Mouse (Mus musculus) inflammation-experienced regulatory T-cells, adult 6 months (primary cell): Measurements from ENCODE around the gene Pcbp3. TPM values are rescaled to one million over a fixed set of nuclear protein-coding genes. Genes with fewer than 3 reads are reported as not detected.
A peak's percentile ranks its signal among the peaks of the same experiment; 100 is the strongest.
"Not testable (repeated sequence)": the region's sequence is repeated elsewhere in the genome, so short reads cannot be mapped to it uniquely, and the experiment has no call there.

Source experiments
- ATAC-seq: one replicate; pipeline ENCODE4 v1.8.0; 2017
- polyA plus RNA-seq, 3 experiments: library from polyadenylated mRNA; unstranded; fragments of 100-300 nt; shearing (Covaris generic); gene quantifications; one replicate each; pipeline ENCODE4 v1.2.1; 2017

Gene Pcbp3
- polyA plus RNA-seq: 1 to 10 TPM; 4.5 to 8.6 (median 6.0) TPM

DNA sequence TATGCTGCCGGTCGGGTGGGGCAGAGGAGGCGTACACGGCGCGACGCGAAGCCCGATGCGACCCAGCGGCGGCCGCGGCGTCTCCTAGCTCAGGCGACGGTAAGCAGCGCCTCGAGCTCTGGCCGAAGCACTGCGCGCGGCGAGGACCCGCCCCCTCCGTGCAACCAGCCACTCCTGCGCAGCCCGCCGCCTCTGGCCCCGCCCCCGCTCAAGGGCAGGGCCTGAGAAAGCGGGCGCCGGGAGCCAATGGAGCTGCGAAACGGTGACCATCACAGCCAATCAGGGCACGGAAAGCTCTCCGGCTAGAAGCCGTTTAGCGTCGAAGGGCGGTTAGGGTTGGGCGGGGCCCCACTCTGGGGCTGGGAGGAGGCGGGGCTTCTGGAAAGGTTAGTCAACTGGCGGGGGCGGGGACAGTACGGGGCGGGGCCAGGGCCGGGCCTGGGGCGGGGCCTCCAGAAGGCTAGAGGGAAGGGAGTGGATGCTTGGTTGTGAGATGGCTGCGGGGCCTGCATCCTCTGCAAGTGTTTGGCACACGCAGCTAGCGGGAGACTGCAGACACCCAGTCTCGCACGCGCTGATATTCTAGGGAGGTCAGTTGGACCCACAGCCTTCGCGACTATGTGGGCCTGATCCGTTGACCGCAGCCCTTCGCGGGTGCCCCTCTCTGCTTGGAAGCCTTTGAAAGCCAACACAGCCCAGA lies at the start of gene Pcbp3:
TSS of gene Pcbp3 (minus strand) at position 98 of the 700 bp plus-strand sequence.
- peak; percentile 97 for ATAC-seq

DNA sequence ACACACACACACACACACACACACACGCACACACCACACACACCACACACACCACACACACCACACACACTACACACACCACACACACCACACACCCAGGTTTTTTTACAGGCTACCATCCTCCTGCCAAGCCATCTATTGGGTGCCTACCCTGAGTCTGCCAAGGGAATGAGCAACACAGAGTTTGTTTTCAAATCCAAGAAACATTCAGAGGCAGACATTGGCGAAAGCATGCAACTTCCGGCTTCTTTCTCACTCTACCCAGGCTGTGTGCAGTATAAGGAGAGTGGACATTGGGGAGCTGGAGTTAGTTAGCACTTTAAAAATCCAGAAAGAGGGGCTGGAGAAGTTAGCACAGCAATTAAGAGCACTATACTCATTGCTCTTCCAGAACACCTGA lies 47.0 kb upstream of the Pcbp3 start:
- ATAC-seq: no peak

DNA sequence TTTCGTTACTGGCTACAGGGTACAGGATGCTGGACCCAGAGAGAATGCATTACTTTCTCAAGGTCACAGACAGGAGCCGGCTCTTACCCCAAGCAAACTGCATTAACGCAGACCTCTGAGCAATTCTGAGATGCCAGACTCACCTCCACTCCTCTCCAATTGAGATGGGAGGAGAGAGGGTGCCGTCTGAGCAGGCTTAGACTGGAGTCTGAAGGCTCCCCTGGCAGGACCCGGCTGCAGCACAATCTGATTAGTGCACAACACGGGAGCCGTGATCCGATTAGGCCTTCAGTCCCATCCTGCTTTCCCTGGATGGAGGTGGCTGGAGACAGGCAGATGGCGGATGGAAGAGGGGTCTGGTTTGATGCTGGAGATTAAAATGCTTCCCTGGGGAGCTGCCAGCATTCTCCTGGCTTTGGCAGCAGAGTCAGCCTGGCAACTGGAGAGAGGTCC lies 46.4 kb upstream of the Pcbp3 start:
- no peak for ATAC-seq

DNA sequence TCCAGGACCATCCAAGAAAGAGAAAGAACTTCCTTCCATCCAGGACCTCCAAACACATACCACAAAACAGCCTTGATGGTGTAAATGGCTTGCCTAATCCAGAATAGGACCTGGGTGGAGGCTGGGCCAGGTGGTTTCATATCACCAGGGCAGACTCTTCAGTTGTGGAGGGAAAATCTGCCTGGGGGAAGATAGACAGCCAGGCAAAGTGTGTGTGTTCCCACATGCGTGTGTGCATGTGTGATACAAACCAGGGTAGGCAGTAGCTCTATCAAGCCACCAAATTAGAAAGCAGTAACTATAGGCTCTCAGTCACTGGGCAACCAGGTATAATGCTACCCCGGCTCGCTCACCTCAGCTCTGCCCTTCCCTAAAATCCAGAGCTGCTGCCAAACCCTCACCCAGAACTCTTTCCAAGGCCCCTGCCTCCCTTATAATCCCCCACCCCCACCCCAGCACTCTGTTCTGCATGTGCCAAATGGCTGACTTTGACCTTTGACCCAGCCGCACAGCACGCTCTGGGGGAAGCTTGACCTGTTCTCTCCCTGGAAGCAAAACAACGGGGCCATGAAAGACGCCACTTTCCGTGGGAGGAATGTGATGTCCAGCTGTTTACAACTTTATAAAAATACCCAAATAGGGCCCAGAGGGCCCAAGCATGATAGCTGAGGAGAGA lies 45.9 kb upstream of the Pcbp3 start:
- no peak for ATAC-seq

DNA sequence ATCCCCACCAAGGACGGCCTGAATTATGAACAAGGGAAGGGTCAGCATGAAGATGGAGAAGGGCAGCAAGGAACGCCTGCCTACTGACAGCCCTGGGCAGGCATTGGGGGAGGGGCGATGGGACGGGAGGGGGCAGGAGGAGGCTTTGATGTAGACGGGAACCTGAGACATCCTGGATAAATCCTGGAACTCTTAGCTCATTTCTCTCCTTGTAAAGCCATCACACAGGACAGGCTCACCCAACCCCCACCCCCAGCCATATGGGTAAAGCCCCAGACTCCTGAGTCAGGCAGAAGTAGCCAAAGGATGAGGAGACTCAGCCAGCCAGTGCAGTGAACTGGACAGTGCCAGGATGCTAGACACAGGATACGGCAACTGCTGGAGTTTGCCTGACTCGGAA lies 43.2 kb upstream of the Pcbp3 start:
- ATAC-seq: no peak

DNA sequence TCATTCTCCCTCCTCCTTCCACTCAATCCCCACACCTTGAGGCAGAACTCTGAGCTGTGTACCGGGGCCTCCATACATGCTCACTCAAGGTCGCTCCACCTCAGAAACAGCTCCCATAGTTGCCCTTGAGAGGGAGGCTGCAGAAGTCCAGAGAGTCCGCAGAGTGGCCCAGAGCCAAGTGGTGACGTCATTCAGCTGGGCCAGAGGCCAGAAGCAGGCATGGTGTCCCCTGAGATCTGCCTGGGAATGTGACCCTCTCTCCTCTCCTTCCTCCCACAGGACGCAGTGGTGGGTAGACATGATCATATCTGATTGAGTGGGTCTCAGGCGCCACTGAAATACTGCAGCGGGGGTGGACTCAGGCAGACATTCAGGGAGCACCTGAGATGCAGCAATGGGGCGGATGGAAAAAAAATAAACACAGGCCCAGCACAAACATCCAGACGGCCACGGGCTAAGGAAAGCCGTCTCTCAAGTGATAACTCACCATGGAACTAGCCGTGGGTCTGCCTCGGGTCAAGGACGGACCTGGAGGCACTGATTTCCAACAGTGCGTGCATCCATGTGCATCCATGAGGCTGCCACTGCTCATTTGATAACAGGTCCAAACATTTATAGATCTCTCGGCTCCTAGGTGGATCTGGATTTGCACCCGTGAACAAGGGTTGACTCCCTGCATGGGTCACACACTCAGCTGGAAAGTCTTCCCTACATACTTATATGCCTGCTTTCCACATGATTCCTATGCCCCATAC lies 36.2 kb upstream of the Pcbp3 start:
- no peak for ATAC-seq

DNA sequence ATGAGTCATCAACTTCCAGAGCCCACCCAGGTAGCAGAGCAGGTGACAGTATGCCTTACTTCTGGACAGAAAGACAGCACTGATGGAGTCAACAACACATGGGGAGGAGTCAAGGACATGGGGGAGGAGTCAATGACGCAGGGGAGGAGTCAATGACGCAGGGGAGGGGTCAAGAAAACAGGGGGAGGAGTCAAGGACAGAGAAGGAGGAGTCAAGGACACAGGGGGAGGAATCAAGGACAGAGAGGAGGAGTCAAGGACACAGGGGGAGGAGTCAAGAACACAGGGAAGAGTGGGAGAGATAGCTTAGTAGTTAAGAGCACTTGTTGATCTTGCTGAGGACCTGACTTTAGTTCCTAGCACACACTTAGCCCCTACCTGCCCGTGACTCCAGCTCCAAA lies 30.8 kb upstream of the Pcbp3 start:
- ATAC-seq: no peak

DNA sequence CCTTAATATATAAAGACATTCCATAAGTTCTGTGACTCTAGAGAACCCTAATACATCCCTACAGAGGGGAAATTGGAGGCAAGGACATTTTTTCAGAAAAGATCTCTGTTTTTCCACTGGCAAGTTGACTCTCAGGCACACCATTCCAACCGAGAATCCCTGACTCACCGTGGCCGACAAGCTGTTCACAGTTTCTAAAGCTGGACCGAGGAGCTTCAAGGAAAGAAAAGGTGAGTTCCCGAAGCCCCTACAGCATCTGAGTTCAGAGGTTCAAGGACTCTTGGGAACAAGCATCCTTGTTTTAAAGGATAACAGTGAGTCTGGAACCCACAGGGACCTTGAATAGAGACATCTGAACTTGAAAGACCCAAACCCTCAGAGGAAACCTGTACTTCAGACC lies 26.9 kb upstream of the Pcbp3 start:
- no peak for ATAC-seq

DNA sequence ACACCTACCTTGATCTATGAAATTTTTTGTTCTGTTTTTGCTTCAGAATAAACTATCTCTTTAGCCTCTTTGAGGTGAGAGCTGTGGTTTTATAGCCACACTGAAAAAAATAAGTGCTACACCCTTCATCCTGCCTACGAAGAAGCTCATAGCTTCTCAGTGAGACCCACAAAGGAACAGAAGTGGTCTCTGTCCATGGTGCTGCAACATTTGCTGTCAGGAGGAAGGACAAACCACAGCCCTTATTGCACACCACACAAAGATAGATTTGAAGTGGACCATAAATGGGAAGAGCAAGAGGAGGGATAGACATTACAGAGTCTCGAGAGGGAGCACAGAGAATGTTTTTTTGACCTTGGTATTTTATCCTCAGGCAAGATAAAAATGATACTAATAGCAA lies 16.4 kb upstream of the Pcbp3 start:
- no peak for ATAC-seq

DNA sequence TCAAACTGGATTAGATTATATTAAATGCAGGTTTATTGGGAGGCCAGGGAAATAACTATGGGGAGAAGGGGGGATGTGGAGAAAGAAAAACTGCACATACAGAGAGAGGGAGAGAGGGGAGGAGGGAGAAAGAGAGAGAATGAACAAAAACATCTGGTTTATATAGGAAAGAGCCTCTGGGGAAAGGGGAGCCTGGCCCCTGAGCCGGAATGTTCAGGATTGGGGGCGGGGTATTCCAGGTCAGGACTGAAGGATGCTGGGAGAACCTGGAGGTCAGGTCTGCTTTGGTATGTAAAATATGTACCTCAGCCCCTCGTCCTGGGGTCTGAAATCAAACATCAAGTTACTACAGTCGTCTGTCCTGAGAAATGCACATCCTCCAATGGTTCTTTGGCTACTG lies 15.0 kb upstream of the Pcbp3 start:
- no peak for ATAC-seq

DNA sequence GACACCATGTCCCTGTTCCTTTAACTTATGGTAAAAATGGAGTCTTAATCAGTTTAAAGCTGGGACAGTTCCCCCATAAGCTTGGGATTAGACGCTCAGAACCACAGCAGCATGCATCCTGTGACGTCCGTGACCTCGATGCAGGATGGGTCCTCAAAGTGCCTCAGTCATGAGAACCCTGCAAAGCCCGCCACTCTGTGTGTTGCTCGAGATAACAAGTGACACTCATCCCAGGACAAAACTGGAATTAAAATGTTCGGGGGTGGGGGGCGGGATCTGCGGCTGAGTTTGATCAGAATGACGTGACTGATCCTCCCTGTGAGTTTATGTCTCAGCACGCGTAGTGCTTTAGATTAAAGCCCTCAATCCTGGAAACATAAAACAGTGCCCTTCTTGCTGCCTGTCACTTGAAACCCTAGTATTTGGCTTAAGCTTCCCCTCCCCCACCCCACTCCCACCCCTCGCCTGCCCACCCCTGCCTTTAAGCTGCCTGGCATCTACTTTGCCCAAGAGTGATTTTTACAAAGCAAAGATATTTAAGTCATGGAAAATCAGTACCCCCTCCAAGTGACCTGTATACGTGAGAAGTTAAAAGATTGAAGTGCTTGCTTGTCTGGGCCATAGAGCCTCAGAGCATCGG lies 12.2 kb upstream of the Pcbp3 start:
- ATAC-seq: no peak

DNA sequence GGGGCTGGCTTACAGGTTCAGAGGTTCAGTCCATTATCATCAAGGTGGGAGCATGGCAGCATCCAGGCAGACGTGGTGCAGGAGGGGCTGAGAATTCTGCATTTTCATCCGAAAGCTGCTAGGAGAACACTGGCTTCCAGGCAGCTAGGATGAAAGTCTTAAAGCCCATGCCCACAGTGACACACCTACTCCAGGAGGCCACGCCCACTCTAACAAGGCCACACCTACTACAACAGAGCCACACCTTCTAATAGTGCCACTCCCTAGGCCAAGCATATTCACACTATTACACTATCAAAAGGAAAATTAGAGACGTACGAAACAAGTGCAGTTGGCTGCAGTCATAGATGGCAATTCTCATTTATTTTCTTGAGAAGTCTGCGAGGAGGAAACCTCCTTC lies 10.6 kb upstream of the Pcbp3 start:
- not testable (repeated sequence) for ATAC-seq

DNA sequence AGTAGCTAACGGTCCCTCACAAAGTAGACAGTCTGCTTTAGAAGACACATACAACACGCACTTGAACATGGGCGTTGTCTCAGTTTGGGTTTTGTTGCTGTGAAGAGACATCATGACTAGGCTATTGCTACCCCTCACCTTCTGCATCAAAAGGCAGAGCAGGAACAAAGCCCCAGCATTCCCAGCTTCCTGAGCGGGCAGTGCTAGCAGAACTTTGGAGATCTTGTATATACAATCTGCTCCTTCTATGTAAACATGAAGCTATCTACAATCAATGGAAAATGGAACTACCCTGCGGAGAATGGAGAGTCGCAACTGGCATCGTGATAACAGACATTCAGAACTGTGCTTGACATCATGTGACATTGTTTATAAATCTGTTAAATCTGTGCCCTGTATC lies 9.3 kb upstream of the Pcbp3 start:
- no peak for ATAC-seq

DNA sequence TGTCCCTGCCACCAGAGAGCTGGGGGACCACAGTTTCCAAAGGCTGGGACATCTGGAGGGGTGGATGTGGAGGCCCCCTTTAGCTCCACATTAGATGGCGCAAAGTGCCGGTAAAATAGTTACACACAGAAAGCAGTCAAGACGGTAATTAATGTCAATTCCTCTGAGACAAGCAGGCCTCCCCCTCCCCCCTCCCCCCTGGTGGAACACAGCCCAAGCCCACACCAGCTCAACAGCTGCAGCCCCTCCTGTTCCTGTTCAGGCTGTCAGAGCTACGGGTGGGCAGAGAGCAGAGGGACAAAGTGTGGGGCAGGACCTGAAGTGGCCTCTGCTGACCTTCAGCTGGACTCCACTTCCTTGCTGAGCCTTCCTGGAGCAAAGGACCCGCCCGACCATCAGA lies 2.7 kb upstream of the Pcbp3 start:
- ATAC-seq: no peak

DNA sequence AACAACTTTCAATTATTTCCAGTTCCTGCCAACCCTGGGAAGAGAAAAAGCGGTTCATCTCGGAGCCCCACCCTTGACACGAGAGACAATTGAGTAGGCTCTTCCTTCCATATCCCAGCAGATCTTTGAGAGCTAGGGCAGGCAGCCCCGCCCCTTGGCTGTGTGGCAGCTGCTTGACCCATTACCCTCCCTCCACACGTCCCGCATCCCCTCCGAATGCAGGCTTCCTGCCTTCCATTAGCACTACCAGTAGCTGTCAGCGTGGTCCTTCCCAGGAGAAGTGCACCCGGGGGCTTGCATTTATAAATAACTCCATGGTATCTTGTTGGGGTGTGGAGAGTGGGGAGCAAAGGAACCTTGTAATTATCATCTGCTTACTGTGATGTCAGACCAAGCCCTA lies 2.3 kb upstream of the Pcbp3 start:
- ATAC-seq: no peak

DNA sequence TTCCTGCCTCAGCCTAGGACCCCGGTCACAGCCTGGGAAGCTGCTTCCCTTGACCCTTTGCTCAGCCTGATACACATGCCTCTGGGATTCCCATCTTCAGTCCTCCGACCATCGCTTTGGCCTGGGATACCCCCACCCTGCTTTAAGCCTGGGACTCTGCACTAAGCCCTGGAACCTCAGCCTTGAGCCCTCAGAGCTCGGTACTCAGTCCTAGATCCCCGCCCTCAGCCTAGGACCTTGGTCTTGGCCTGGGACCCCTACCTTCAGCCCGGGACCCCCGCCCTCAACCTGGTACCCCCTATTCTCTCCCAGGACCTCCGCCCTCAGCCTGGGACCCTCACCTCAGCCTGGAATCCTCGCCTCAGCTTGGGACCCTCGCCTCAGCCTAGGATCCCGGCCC lies 531 bp downstream of the Pcbp3 start:
- ATAC-seq: no peak

DNA sequence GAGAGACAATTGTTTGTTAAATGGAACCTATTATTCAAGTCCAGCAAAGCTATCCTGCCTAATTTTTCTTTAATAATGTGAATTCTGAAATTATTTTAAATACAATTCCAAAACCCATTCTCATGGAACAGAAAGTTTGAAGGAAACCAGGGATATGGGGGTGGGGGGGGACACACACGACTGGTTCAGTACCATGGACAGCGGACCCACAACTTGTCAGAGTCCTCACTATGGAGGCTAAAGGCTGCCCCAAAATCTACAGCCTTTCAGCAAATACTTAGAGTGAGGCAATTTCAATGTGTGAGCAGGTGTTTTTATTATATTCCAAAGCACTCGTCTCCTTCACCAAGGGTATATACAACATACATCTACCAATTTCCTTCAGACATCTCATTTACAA lies 3.5 kb downstream of the Pcbp3 start:
- ATAC-seq: no peak

DNA sequence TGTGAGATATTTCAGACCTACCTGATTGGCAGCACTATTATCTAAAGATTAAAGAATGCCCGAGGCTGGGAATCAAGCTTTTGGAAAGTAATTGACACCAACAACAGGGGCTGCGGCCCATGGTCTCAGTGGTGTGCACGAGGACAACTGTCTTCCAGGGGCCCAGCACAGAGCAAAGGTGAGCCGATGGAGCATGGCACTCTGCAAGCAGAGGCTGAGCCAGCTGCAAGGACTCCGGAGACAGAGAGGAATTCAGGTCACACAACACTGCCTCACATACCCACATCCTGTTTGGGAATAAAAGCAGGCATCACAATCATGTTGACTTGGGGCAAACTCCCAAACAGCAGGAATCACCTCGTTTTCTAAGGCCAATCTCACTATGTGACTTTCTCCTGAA lies 5.5 kb downstream of the Pcbp3 start:
- no peak for ATAC-seq

DNA sequence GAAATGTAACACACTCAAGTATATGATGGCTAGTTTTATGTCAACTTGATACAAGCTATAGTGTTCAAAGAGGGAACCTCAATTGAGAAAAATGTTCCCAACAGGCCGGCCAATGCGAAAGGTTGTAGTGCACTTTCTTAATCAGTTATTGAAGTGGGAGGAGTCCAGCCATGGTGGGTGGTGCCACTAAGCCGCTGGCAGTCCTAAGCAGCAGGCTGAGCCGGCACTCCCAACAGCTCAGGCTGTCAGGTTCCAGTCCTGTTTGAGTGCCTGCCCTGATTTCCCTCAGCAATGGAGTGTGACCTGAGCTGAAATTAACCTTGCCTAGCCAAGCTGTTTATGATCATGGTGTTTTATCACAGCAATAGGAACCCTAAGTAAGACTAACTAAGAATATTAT lies 20.6 kb downstream of the Pcbp3 start:
- ATAC-seq: no peak

DNA sequence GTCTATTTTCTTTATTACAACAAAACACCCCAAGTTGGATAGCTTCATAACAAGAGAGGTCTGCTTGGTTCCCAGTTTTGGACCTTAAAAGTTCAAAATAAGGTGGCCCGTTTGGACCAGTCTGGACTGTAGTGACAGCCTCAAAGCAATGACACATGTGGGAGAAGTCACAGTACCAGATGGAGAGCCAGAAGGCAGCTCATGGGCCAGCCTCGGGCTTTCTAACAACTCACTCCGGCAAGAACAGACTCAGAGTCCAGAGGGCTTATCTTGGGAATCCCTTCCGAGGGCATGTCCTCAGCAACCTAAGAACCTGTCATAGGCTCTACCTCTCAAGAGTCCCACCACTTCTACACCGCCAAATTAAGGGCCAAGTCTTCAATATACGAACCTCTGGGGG lies 24.9 kb downstream of the Pcbp3 start:
- no peak for ATAC-seq

DNA sequence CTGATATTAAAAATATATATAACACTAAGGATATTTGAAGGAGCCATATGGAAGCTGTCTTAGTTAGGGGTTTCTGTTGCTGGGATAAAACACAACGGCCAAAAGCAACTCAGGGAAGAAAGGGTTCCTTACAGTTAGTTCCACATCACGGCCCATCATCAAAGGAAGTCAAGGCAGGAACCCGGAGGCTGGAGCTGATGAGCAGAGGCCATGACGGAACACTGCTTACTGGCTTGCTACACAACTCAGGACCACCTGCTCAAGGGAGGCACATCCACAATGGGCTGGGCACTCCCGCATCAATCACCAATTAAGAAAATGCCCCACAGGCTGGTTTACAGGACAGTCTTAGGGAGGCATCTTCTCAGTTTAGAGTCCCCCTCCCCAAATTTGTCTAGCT lies 26.9 kb downstream of the Pcbp3 start:
- ATAC-seq: no peak

DNA sequence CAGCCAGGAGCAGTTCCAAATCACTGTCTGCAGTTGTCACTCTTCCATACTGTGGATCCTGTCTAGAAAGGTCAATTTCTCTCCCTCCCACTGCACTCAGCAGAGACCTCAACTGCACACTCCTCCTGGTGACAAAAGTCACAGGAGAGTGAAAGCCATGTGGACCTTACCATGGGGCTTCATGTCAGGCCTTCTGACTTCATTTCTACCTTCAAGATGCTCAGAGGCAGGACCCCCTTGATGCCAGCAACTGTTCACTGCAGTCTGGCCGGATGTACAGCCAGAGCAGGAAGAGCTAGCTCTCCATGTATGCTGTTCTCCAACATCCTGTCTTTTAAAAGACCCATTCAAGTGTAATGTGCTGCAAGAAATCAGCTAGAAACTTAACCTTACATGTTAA lies 29.9 kb downstream of the Pcbp3 start:
- no peak for ATAC-seq

DNA sequence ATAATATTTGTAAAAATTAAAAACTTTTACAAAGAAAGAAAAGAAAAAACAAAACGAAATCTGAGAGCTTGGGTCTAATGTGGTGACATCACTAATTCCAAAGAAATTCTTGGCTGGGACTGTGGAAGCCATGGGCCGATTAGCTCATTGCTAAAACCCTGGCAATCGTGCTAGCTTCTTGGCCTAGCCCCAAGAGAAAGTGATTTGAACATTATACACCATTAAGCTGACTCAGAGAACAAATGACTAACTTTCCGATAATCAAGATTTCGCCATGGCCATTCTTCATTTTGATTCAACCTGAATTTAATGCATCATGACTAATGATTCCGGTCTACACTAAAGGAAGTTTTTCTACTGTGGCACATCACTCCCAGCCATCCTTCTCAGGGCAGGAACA lies 30.6 kb downstream of the Pcbp3 start:
- ATAC-seq: no peak
